Mouse (Mus musculus): ENCODE results near the gene Pdpn. TPM values are rescaled to one million over a fixed set of nuclear protein-coding genes. Genes with fewer than 3 reads are reported as not detected.

Gene Pdpn
- polyA plus RNA-seq, 1 experiment, result not detected

DNA sequence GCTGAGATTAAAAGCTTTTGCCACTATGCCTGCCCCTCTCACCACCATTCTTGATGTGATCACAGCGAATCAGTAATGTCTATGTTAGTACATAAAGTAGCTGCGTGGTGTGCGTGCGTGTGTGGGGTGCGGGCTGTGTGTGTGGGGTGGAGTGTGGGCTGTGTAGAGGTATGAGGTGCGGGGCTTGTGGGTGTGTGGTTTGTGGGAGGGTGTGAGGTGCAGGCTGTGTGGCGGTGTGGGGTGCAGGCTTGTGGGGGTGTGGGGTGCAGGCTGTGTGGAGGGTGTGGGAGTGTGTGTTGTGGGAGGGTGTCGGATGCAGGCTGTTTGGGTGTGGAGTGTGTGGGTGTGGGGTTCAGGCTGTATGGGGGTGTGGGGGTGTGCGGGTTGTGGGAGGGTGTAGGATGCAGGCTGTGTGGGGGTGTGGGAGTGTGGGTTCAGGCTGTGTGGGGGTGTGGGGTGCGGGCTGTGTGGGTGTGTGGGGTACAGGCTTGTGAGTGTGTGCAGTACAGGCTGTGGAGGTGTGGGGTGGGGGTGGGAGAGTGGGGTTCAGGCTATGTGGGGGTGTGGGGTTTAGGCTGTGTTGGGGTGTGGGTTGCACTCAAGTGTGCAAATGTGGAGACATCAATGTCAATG, 67.5 kb downstream of the Pdpn start:
- Histone ChIP-seq H3K4me3 (replicated peaks) (no peak overlapping the region), H3K36me3 (ENCODE audit: control insufficient read depth) (no peaks in the 10 kb centered on the region), H3K9me3 (ENCODE audit: control insufficient read depth, low read length) (peaks cover 4% of the 10 kb centered on the region), H3K27me3 (ENCODE audit: control insufficient read depth) (no peaks in the 10 kb centered on the region), H3K4me1 (ENCODE audit: control insufficient read depth) (no peaks in the 10 kb centered on the region)
- TF ChIP-seq GATA1 (IDR thresholded peaks at IDR 0.05; ENCODE audit: low read length) (no peak), TAL1 (IDR thresholded peaks at IDR 0.05; ENCODE audit: low read length) (no peak)

DNA sequence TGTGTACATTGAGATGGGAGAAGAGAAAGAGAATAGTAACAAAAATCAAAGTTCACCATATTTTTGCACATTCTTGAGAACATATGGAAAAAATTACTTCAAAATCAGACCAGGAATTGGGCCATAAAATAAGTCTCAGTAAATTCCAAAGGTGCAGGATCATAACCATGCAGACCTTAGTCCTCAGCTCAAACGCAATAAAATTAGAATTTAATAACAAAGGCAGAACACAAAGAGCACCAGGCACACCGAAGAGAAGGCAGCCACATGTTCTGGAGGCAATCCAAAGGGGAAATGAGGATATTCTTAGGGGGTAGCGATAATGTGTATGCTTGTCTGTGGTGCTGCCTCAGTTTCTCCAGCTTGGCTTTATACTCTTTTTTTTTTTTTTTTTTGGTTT, 68.3 kb downstream of the Pdpn start:
- no peaks in the 10 kb centered on the region for H3K36me3 ChIP-seq (ENCODE audit: control insufficient read depth)
- peaks cover 4% of the 10 kb centered on the region for H3K9me3 ChIP-seq (ENCODE audit: control insufficient read depth, low read length)
- no peak overlapping the region for H3K4me3 ChIP-seq (replicated peaks)
- no peaks in the 10 kb centered on the region for H3K4me1 ChIP-seq (ENCODE audit: control insufficient read depth)
- TF ChIP-seq TAL1 (IDR thresholded peaks at IDR 0.05; ENCODE audit: low read length), result no peak
- no peak for TF ChIP-seq GATA1 (IDR thresholded peaks at IDR 0.05; ENCODE audit: low read length)
- no peaks in the 10 kb centered on the region for H3K27me3 ChIP-seq (ENCODE audit: control insufficient read depth)

DNA sequence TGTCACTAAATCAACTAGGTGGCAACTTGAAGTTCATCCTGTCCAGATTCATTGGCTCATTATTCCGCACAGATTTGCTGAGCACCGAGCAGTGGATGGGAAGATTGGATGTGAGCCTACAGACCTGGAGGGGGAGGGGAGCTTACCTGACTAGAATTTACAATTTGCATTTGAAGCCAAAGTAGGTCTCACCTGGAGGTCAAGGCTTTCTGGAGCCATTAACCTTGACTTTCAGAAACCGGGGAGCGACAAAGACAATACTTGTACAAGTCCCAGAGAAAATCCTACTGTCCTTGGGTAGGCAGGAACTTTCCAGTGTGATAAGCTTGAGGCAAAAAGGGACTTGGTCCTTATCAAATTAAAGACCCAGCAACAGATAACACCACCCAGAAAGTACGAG, 71.4 kb downstream of the Pdpn start:
- H3K27me3 ChIP-seq (ENCODE audit: control insufficient read depth), result no peaks in the 10 kb centered on the region
- TF ChIP-seq TAL1 (IDR thresholded peaks at IDR 0.05; ENCODE audit: low read length) (no peak), GATA1 (IDR thresholded peaks at IDR 0.05; ENCODE audit: low read length) (no peak)
- no peaks in the 10 kb centered on the region for H3K4me1 ChIP-seq (ENCODE audit: control insufficient read depth)
- no peaks in the 10 kb centered on the region for H3K9me3 ChIP-seq (ENCODE audit: control insufficient read depth, low read length)
- no peak overlapping the region for H3K4me3 ChIP-seq (replicated peaks)
- H3K36me3 ChIP-seq (ENCODE audit: control insufficient read depth), result no peaks in the 10 kb centered on the region

DNA sequence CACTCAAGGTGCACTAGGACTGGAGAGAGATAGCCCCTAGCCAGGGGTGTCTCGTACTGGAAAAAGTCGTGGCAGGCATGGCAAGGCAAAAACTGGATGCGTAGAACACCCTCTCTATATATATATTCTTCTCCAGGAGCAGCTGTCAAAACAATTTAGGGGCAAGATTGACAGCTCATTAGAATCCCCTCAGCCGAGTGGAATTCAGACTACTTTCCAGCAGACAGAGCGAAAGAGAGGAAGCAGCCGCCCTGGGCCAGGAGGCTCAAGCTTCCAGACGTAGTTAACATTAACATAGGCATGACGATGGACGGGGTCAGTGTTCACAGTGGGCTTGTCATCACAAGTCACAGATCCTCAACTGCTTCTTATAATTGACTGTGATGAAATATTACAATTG, 73.5 kb downstream of the Pdpn start:
- no peaks in the 10 kb centered on the region for H3K27me3 ChIP-seq (ENCODE audit: control insufficient read depth)
- H3K36me3 ChIP-seq (ENCODE audit: control insufficient read depth), result no peaks in the 10 kb centered on the region
- H3K9me3 ChIP-seq (ENCODE audit: control insufficient read depth, low read length), result no peaks in the 10 kb centered on the region
- TF ChIP-seq TAL1 (IDR thresholded peaks at IDR 0.05; ENCODE audit: low read length) (no peak), GATA1 (IDR thresholded peaks at IDR 0.05; ENCODE audit: low read length) (no peak)
- H3K4me1 ChIP-seq (ENCODE audit: control insufficient read depth), result no peaks in the 10 kb centered on the region
- no peak overlapping the region for H3K4me3 ChIP-seq (replicated peaks)

DNA sequence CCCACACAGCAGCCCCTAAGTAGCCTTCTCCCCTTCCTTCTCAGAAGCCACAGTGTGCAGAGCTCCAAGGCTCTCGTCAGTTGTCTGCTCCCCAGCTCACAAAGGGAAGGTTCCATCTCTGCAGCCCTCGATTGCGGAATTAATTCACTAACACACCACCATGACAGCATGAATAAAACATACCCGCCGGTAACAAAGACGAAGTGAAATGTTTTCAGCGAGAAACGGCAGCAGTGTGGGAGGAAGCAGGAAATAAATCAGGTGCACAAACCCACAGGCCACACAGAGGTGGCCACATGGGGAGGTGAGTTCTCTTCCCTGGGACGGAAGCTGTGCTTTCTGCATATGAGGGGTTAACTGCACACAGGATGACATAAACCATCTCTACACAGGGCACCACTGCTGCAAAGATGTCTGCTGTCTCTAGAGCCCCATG, 80.0 kb downstream of the Pdpn start:
- no peak overlapping the region for H3K4me3 ChIP-seq (replicated peaks)
- peaks cover 6% of the 10 kb centered on the region for H3K27me3 ChIP-seq (ENCODE audit: control insufficient read depth)
- H3K36me3 ChIP-seq (ENCODE audit: control insufficient read depth), result no peaks in the 10 kb centered on the region
- no peaks in the 10 kb centered on the region for H3K9me3 ChIP-seq (ENCODE audit: control insufficient read depth, low read length)
- no peaks in the 10 kb centered on the region for H3K4me1 ChIP-seq (ENCODE audit: control insufficient read depth)
- TF ChIP-seq TAL1 (IDR thresholded peaks at IDR 0.05; ENCODE audit: low read length) (no peak), GATA1 (IDR thresholded peaks at IDR 0.05; ENCODE audit: low read length) (no peak)

DNA sequence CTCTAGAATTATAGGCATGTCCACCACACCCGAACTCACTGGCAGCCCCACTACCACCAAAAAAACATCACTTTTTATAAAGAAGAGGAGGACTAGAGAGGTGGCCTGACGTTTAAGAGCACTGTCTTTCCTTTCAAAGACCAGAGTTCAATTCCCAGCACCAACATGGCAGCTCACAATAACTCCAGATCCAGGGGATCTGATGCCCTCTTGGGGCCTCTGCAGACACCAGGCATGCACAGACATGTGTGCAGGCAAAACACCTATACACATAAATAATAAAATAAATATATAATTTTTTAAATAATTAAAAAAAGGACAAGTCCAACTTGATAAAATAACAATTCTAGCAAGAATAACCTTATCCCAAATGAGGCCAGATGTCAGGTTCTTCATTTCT, 80.5 kb downstream of the Pdpn start:
- Histone ChIP-seq H3K27me3 (ENCODE audit: control insufficient read depth) (peaks cover 6% of the 10 kb centered on the region), H3K4me1 (ENCODE audit: control insufficient read depth) (no peaks in the 10 kb centered on the region)

More for the DNA sequence above, 80.5 kb downstream of the Pdpn start:
- H3K36me3 ChIP-seq (ENCODE audit: control insufficient read depth), result no peaks in the 10 kb centered on the region
- no peak overlapping the region for H3K4me3 ChIP-seq (replicated peaks)
- TF ChIP-seq TAL1 (IDR thresholded peaks at IDR 0.05; ENCODE audit: low read length), result no peak
- no peak for TF ChIP-seq GATA1 (IDR thresholded peaks at IDR 0.05; ENCODE audit: low read length)
- H3K9me3 ChIP-seq (ENCODE audit: control insufficient read depth, low read length), result no peaks in the 10 kb centered on the region

Other genes starting within 250 kb of the Pdpn start
- gene Prdm2, start 86.6 kb downstream of the Pdpn start, polyA plus RNA-seq (2012), result 0.29 and 0.59 TPM in 2 replicates
- gene Lrrc38, start 50.2 kb upstream of the Pdpn start, polyA plus RNA-seq (2012), result not detected in 2 replicates
- not detected in 2 replicates for gene Pramel1, start 94.9 kb upstream of the Pdpn start, polyA plus RNA-seq (2012)
- 0.02 and 0.08 TPM in 2 replicates for gene Pramef8, start 112.9 kb upstream of the Pdpn start, polyA plus RNA-seq (2012)
- not detected in 2 replicates for gene Oog4, start 150.8 kb upstream of the Pdpn start, polyA plus RNA-seq (2012)
- gene Gm13043, start 211.8 kb upstream of the Pdpn start, polyA plus RNA-seq (2012), result not detected in 2 replicates
- gene Gm13040, start 236.4 kb upstream of the Pdpn start, polyA plus RNA-seq (2012), result not detected in 2 replicates